Mouse (Mus musculus) v-Abl transformed pro-B cells (cell line): ENCODE data around the gene Uba1y.

Source experiments
- in situ Hi-C, 2 experiments: fragments of 400-800 bp; cut with MboI; formaldehyde crosslinking; loops; one replicate each; pipeline ENCODE4 v1.15.1; 2025; ENCODE audit not compliant: unreplicated experiment in 2 of 2

Gene Uba1y

DNA sequence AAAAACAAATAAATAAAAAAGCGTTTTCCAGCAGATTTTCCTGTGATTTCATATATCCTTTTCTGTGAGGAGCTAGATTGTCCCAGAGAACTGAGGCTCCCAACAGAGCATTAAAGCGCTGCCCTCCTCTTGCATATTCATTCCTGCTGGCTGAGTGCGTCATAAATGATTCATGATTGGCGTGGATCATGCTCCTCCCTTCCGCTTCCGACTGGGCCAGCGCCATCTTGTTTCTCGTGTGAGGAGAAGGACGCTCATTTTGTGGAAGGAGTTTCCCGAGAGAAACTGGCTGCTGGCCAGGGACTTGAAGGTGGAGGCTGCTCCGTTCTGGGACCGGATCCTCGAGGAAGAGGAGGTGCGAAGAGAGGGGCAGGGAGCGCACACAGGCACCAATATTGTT lies at the start of gene Uba1y:
TSS of gene Uba1y (plus strand) at position 254 of the 400 bp plus-strand sequence.
- in situ Hi-C loops: no loop called here

- in situ Hi-C loops: loop anchor here in 1 of 2 experiments (25.0 kb wide), 1 partner anchor 165 kb away; no protein-coding TSS in a partner anchor
Measured at GRCm38 (mm10) chrY:797309-797708, 21.1 kb upstream of the Uba1y start, which contains the start of gene Zfy1. Gene Zfy1 (minus strand): TSS chrY:797409.

GRCm38 (mm10) chrY:808991-809661 lies 9.3 kb upstream of the Uba1y start:
- in situ Hi-C loops: no loop called here

DNA sequence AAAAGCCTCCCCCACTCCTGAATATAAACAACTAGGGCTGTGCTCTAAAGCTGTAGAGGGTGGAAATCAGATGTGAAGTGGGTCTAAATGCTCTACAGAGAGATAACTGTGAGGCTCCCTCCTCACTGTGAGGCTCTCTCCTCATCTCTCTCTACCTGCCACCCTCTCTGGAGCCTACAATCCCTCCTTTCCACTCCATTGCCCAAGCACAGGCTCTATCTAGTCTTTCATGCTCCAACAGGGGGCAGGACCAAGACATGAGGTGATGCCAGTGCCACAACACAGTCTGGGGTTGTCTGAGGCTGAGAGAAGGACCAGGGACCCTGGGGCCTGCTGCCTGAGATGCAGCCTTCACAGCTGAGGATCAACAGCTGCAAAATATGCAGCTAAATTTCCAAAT lies 54.0 kb downstream of the Uba1y start:
- in situ Hi-C loops: no loop called here

DNA sequence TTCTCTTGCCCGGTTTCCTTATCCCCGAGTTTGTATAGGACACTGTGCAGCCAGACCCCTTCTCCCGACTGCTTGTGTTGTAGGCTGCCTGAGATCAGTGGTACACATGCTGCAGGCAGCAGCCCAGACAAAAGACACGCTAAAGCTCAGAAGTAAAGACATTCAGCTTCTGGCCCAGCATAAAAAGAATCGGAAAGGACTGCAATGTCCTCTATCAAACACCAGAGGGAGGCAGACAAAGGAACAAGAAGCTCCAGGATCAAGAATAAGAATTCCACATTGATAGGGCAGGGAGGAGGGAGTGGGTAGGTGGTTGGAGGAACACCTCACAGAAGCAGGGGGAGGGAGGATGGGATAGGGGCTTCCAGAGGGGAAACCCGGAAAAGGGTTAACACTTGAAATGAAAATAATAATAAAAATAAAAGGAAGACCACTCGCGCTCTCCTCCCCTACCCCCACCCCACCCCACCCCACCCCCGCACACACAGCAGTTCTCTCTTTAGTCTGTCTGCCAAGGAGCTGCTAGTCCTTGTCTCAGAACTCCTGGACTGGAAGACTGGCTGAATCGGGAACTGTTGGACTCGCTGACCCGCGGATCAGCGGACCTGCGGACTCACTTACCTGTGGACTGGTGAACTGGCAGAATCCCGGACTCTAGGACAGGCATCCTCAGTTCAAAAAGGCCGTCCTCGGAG lies 54.6 kb downstream of the Uba1y start:
- in situ Hi-C loops: no loop called here
